Mouse (Mus musculus) spleen, postnatal 36 days (tissue): ENCODE measurements around the gene Aqp12.
"Not testable (repeated sequence)": the region's sequence is repeated elsewhere in the genome, so short reads cannot be mapped to it uniquely, and the experiment has no call there.

Experiments used
- DNase-seq, 2 experiments: peaks; one replicate each; pipeline ENCODE4 v3.0.0; 2022; ENCODE audit warnings: low spot score in 2 of 2, mixed read lengths in 1 of 2

The Aqp12 gene

DNA sequence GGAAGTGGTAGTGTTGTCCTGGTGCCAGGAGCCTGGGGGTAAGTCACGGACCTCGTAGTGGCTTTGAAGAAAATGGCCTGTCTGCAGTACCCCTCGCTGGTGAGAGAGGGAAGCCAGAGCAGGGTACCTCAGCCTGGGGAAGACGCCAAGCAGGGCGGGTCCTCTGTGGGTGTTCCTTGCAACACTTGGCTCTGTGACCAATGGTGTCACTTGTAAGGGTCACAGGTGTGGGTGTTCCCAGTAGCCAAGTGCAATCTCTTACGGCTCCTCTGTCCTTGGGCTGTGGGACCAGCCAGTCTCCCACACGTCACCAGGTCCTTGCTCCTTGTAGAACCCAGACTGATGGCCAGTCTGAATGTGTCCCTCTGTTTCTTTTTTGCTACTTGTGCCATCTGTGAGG lies at the start of gene Aqp12:
TSS of gene Aqp12 (plus strand) at position 274 of the 400 bp plus-strand sequence.
- DNase-seq, result no peak

DNA sequence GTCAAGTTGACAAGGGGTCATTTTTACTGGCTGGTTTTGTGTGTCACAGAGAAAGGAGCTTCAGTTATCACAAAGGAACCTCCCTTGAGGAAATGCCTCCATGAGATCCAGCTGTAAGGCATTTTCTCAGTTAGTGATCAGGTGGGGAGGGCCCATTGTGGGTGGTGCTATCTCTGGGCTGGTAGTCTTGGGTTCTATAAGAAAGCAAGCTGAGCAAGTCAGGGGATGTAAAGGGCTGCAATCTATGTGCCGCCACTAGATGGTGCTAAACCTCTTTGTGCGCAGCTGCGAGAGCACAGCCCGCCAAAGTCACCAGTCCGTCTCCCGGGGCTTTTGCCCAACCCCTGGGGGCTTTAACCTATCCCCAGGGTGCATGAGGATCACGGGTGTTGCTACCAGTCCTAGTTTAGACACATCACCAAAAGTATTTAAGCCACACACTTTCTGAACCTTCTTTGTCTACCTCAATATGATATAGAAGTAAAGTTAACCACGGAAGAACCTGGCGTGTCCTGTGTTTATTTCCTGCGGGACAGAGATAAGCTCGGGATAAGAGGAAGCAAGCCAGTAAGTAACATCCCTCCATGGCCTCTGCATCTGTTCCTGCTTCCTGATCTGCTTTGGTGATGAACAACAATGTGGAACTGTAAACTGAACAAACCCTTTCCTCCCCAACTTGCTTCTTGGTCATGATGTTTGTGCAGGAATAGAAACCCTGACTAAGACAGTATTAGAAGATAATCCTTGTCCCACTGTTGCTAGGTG lies 49.4 kb upstream of the Aqp12 start:
- peak; percentile 42 to 43 for DNase-seq

DNA sequence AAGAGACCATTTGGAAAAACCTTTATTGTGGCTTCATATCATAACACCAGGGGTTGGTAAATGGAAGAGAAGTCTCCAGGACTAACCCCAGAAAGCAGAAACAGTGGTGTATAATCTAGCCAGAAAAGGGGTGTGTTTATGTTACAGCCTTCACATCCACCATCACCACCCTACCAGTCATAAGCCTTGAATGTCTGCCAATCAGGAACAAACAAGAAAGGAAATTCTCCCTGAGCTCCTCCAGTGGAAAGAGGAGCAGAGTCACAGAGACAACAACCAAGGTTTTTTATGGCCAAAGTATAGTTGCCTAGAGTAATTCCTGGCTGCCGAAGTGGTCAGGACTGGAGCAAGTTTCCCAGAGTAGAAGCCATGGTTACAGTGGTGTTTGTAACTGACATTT lies 47.1 kb upstream of the Aqp12 start:
- no peak for DNase-seq

DNA sequence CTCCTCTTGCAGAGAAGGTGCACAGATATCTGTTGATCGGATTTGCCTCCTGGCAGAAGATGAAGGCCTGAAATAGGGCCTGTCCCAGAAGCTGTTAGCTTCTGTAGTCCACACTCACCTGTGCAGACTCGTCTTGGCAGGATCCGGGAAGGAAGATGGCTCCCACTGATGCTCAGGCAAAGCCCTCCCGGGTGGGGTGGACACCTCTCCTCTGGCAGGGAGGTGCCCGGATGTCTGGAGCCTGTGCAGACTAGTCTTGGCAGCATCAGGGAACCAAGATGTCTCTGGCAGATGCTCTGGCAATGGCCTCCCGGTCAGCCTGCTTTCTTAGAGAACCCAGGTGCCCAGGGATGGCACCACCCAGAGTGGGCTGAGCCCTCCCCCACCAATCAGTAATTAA lies 35.3 kb upstream of the Aqp12 start:
- not testable (repeated sequence) for DNase-seq

DNA sequence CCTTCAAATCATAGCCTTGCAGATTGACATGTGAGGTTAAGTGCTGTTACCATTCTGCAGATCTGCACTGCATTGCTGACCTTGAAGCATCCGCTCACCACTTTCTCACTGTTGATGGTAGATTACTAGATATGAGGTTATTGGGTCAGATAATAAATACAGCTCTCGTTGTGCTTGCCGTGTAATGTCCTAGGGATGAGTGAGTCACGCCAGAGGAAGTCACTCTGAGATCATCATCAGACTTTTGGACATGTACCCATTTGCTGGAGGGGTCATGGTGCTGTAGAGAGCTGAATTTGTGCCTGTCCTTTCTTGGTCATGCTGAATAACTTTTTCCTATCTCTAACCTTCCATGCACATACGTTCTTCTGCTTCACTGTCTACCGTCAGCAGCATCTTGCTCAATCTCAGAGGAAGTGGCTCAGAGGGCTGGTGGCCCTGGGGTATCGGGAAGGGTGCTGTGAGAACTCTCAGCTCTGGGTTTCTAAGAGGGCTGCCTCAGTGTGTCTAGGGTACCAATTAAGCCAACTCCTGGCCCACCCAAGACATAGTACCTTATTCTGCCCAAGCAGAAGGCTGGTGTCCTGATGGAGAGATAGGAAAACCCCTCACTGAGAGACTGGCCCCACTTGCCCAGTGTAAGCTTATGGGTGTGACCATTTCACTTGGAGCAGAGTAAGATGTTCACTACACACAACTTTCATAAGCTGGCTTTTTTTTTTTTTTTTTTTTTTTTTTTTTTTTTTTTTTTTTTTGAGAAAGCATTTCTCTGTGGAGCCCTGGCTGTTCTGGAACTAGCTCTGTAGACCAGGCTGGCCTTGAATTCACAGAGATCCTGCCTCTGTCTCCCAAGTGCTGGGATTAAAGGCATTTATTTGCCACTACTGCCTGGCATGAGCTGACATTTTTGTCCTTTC lies 34.0 kb upstream of the Aqp12 start:
- peak; percentile 28 to 37 for DNase-seq

DNA sequence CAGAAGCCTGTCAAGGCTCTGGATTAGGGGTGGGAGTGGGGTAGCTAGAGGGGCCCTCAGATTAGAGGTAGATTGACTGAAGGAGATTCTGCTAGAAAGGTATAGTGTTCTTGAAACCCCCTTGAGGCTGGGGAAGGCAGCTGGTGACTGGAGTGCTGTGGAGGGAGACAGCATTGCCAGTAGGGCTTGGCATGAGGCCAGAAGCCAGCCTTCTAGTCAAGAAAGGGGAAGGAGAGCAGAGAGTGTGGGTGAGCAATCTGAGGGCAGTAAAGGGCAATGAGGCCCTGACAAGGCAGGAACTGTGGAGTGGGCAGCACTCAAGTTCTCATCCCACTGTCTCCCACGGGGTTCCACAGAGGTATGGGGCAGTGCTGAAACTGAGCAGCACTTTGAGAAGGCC lies 33.3 kb upstream of the Aqp12 start:
- DNase-seq, result peak; percentile 59 to 61

DNA sequence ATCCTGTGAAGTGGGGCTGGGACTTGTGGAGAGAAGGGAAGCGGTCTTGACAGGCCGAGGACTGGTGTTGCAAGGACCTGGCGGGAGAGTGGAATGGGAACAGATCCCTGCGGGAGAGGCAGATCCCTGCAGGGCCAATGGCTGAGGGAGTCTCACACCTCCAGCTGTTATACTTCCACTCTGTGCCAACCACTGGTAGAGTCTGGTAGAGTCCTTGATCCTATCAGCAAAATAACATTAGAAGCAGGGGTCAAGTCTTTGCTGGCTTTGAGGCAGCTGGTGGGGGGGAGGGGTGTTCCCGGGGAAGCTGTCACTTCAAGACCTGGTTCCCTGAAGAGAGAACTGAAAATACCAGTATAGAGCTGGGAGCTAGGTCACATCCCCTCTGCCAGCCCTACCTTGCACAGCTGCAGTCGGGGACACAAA lies 30.0 kb upstream of the Aqp12 start:
- no peak for DNase-seq

DNA sequence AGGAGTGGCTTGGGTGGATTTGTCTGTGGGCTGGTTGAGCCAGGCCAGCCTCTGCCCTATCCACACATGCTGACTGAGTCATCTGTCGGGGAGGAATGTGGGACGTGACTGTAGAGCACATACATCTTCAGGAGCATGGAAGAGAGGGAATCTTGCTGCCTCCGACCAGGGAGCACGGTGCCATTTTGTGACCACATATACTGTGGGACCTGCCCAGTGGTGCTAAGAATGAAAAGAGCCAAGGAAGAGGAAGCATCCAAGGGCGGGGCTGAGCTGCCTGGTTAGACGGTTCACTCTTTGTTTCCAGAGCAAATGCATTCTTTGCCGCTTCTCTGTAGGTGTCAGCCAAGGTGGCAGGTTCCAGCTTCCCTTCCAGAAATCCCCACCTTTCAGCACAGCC lies 27.5 kb upstream of the Aqp12 start:
- DNase-seq, result no peak

DNA sequence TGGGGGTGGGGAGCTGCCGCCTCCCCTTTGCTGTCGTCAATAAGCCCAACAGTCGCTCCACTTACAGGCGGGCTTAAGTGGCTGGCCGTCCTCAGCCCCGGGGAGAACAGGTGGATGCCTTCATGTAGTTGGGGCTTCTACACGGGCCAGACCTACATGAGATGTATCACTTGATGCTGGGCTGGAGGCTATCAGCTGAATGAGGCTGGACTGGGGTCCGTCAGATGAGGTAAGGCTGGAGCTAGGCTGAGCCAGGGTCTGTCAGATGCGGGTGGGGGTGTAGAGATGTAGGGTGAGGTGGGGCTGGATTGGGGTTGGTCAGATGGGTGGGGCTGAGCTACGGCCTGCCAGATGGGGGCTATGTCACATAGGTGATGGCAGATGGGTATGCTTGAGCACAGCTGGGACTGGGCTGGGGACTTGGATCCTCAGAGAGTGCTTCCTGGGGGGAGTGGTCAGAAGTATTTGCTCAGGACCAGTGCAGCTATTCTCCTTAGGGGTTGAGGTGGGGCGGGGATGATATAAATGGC lies 27.0 kb upstream of the Aqp12 start:
- no peak for DNase-seq

DNA sequence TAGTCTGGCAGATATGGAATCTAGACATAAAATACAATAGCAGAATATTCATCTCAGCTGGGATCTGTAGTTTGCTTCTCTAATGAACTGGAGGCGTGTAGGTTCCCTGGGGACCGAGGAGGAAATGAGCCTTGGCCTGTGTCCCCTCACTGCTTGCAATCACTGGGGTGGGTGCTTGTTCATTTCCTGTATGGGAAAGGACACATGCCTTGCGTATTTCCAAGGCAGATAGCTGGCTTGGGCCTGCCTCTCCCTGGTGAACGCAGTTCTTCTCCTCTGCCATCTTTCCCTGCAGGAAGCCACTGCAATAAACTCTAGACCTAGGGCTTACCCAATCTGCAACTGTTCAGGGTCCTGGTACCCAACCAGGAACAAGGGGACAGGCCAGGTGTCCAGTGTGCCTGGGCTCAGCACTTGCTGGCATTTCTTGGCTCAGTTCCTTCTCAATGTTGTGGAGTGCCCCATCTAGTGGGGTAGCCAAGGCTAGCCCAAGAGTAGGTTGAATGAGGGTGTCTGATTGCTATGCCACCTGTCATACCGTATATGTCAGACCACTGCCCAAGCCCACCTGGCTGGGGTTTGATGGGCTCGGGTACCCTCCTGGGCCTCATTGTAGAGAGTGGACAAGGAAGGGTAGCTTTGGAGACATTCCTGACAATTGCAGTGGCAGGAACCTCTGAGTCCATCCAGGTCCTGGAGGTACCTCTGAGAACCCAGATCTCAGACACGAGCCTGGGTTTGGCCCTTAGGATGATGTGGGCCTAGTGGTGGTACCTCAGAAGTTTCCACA lies 24.9 kb upstream of the Aqp12 start:
- DNase-seq, result peak; percentile 41 to 50

DNA sequence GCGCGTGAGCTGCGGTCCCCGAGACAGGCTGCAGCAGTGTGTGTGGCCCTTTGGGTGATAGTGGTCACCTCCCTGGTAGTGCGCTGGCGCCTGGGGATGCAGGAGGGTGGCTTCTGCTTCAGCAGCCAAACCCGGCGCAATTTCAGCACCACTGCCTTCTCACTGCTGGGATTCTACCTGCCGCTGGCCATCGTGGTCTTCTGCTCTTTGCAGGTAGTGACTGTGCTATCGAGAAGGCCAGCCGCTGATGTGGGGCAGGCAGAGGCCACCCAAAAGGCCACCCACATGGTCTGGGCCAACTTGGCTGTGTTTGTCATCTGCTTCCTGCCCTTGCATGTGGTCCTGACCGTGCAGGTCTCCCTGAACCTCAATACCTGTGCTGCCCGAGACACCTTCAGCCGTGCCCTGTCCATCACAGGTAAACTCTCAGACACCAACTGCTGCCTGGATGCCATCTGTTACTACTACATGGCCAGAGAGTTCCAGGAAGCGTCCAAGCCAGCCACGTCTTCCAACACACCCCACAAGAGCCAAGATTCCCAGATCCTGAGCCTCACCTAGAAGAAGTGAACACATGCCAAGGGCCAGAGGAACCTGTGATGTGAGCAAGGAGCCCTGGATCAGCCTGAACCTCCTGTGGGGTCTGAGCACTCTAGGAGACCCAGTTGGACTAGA lies 23.1 kb upstream of the Aqp12 start:
- no peak for DNase-seq

DNA sequence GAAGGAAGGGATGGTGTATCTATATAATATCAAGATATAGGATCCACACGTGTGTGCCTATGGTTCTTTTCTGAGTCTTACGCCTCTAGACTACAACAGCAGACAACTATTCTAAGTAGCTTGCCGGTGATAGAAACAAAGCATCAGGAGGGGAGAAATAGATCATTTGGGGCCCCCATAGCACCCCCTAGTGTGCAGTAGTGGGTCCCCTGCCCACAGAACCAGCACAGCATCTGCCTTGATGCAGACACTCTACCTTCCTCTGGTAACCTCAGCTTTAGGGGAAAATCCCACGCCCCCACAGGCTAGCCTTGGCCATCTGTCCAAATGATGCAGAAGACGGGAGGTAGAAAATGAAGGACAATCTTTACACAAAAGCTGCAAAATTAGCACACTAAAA lies 21.1 kb upstream of the Aqp12 start:
- no peak for DNase-seq

DNA sequence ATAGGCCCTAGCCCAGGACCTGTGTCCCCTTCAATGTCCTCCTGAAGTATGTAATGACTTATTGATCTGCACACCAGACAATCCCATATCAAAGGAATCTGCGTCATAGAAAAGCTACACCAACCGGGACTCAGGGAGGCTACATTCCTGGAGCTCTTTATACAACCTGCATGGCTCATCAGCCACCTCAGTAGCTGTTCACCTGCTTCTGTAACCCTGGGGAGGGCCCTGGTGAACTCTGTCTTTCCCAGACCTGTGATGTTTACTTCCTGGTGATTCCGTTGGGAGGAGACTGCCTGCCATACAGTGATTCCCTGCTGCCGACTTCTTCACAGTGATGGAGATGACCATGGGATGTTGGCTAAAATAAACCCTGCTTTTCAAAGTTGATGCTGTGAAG lies 17.2 kb upstream of the Aqp12 start:
- no peak for DNase-seq

DNA sequence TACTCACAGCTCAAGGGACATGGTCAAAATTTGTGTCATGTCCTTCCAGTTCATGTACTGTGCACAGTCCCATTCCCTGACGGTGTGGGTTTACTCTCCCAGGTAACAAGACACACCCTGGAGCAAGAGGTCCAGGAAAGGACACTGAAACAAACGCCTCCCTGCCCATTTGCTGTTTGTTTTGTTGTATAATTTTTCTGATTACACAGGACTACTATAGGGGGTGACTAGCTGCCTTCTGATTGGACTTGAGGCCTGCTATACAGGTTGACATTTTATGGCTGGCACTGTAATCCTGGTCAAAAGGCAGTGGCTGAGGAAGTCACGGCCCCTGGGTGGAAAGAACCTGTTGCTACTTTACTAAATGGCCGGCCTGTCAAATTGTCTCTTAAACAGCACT lies 16.2 kb upstream of the Aqp12 start:
- DNase-seq, result no peak

DNA sequence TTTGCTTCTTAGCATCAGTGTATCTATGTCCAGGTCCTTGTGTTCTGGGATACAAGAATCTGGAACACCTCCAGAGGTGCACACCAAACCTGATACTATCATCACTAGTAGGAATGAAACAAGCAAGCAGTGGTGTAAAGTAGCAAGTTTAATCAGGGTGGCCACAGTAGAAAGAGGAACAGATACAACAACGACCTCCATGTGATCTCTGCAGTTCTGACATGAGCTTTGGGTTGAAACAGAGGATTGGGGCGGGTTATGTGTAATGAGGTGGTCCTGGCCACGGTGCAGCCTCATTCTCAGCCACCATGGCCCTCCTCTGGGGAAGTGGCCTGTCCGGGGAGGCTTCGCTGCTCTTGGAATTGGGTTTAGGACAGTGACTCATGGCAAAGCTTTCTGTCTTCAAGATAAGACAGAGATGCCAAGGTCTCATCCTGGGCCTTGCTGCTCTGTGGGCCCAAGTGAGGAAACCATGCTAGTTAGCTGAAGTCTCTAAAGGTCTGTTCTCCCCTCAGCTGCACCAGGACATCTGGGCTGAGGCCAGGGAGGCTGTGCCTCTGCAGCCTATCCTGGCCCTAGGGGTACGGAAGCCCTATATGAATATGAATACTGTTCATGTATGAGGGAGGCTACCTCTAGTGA lies 13.8 kb upstream of the Aqp12 start:
- no peak for DNase-seq

DNA sequence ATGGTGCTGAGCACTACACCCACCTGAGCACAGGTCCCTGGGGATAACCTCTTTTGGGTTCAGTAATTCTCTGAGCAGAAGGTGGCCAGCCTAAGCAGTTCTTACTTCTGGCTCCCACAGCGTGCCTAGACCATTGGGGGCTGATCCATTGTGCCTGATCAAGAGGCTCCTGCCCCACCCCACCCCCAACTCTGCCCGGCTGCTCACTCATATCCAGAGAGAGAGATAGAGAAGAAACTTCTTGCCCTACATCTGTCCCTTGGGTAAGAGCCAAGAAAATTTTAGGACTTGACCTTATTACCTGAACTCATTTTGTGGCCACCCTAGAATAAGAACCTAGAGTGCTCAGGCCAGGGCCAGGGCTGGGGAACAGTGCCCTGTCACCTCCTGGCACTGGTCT lies 13.3 kb upstream of the Aqp12 start:
- peak; percentile 32 to 33 for DNase-seq

DNA sequence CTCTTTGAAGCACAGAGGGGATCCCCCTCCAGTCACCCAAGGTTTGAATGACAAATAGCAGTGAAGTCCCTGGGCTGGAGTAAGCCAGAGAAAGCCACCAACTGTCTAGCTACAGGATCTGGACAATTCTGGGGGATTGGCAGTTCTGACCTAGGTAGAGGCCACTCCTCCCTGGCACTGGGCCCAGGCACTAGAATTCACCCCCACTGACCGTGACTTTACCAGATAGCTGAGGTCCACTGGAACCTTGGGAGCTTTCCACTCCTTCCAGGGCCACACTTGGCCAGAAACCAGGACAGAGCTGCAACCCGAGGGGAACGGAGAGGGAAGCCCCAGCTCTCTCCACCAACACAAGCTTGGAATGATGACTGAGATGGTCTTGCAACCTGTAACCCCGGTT lies 3.1 kb downstream of the Aqp12 start:
- DNase-seq, result no peak

DNA sequence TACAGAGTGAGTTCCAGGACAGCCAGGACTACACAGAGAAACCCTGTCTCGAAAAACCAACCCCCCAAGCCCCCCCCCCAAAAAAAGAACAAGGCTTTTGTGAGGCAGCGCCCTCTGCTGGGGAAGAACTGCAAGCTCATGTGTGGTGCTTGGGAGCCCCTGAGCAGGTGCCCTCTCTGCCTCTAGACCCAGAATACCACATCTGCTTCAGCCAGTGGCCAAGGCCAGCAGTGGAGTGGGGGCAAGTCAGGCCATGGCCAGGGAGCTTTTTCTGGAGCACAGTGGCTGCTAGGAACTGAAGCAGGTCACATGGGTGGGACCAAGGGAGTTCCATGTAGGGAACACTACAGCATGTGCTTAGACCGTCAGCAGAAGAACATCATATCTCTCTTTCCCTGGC lies 4.6 kb downstream of the Aqp12 start:
- DNase-seq, result no peak

DNA sequence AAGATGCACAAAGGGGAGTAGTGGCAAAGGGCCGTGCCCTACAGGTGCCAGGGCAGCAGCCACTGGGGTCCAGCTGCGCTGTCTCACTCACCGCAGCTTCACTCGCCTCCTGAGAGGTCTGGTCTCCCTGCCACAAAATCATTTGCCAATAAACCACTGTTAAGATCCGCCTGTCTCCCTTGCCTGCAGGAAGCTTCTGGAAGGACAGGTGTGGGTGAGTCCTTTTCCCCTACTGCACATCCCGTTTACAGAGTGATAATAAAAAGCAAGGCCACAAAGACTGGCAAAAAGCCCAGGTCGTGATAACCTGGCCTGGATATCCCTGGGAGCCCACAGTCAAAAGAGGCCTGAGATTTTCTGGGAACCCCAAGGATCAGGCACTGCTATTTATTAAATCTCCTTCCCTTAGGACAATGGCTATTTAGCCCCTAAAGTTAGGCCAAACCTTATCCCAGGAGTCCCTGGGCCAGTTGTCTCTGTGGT lies 6.0 kb downstream of the Aqp12 start:
- no peak for DNase-seq

DNA sequence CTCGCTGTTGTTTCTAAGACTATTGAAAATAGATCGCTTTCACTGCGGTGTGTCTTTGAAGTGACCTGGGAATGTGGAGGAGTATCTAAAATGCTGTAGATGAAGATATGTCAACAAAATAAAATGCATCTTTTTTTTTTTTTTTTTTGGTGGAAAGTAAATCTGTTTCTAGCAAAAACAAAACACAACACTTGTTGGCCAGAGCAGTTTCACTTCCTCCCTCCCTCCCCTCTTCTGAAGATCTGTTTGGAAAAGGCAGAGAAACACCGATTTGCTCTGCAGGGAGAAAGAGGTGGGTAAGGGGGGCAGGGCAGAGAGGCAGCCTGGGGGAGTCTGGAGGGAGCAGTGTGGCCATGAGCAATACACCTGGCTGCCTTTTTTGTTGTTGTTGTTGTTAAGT lies 7.2 kb downstream of the Aqp12 start:
- no peak for DNase-seq

DNA sequence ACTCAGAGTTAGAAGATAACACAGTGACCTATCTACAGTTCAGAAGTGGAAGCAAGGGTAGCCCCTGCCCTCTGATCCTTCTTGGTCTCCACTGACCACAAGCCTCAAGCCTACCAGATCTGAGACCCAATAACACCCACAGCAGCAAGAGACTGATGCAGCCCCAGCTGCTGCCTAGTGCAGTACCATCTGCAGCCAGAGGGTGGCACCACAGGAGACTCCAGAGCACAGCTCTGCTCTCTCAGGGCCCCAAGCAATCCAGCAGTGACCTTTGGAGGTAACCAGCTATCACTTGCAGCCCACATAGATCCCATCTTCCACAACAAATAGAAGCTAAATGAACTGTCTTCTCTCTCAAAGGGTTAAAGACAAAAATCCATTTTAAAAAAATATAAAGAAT lies 8.3 kb downstream of the Aqp12 start:
- peak; percentile 35 to 37 for DNase-seq
